ENCODE assay signal across 19 mouse cellular contexts in the genomic region with DNA sequence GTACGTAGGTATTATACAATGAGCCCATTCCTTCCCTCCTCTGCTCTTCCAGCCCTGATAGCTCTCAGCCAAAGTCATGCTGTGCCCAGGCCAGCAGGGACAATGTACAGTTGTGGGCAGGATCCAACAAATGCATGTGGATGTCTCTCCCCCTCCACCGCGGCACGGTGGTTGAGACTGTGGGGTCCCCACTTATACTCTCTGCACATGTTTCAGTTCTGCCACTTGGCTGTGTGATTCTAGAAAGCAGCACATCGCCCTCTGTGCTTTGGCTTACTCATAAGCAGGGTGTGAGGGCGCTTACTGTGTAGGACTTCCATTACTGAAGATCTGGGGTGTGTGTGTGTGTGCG. TPM values are rescaled to one million over a fixed set of nuclear protein-coding genes. Genes with fewer than 3 reads are reported as not detected.
DNase-seq lines count a peak whose midpoint lies in the region; ATAC-seq and TF ChIP-seq lines count a peak whose summit lies in the region.
"Had no signal": no experiment of that assay in that cellular context is flagged by ENCODE, and none has a peak within 500 bp of the region (broad histone marks: within the 10 kb centered on the region; RNA-seq: fewer than 3 reads in every experiment).

No protein-coding gene starts in this region.

- H3K4me1 ChIP-seq in forebrain, embryonic 13.5 days = peaks cover 15% of the 10 kb centered on the region; the same call in 1 of the 2 replicates
- peaks cover 13% of the 10 kb centered on the region; the same call in 1 of the 2 replicates for H3K4me1 ChIP-seq in forebrain, embryonic 12.5 days
- H3K4me1 ChIP-seq in midbrain, embryonic 10.5 days = peaks cover 13% of the 10 kb centered on the region
- H3K4me1 ChIP-seq in midbrain, embryonic 14.5 days (ENCODE audit: control insufficient read depth, insufficient read depth, low read length) = 0 out of 2 replicates have a peak, but pooled peaks cover under 1% of the 10 kb centered on the region
- H3K4me1 ChIP-seq in forebrain, postnatal 0 days (ENCODE audit: insufficient read depth) = peaks cover 2% of the 10 kb centered on the region
- H3K4me1 ChIP-seq in midbrain, postnatal 0 days (ENCODE audit: insufficient read depth, low read length) = no peaks in the 10 kb centered on the region

- H3K27ac ChIP-seq in forebrain, embryonic 13.5 days = no peak overlapping the region
- no peak overlapping the region for H3K27ac ChIP-seq in forebrain, embryonic 12.5 days
- no peak overlapping the region for H3K27ac ChIP-seq in midbrain, embryonic 10.5 days (replicated peaks)
- no peak overlapping the region for H3K27ac ChIP-seq in midbrain, embryonic 14.5 days (replicated peaks; ENCODE audit: low read depth, low read length)
- H3K27ac ChIP-seq in forebrain, postnatal 0 days (ENCODE audit: low read depth, low read length) = 0 out of 2 replicates have a peak overlapping the region, but pooled peaks have one; percentile 1
- H3K27ac ChIP-seq in midbrain, postnatal 0 days (ENCODE audit: low read depth, low read length) = no peak overlapping the region
- H3K27ac ChIP-seq: liver, embryonic 13.5 days; neural tube, embryonic 13.5 days had no signal

- H3K4me2 ChIP-seq in forebrain, embryonic 13.5 days = no peak overlapping the region
- H3K4me2 ChIP-seq in forebrain, embryonic 12.5 days = no peak overlapping the region
- H3K4me2 ChIP-seq in midbrain, embryonic 14.5 days (ENCODE audit: low read length) = no peak overlapping the region
- H3K4me2 ChIP-seq in forebrain, postnatal 0 days (ENCODE audit: low read depth) = no peak overlapping the region
- no peak overlapping the region for H3K4me2 ChIP-seq in midbrain, postnatal 0 days (ENCODE audit: low read depth, low read length, poor library complexity, severe bottlenecking)
- H3K4me2 ChIP-seq: heart, embryonic 12.5 days; liver, embryonic 13.5 days; neural tube, embryonic 13.5 days had no signal

- no peak overlapping the region for H3K4me3 ChIP-seq in forebrain, embryonic 13.5 days
- no peak overlapping the region for H3K4me3 ChIP-seq in forebrain, embryonic 12.5 days (replicated peaks)
- H3K4me3 ChIP-seq in midbrain, embryonic 10.5 days = no peak overlapping the region
- no peak overlapping the region for H3K4me3 ChIP-seq in midbrain, embryonic 14.5 days (replicated peaks; ENCODE audit: low read depth, low read length)
- H3K4me3 ChIP-seq in forebrain, postnatal 0 days (ENCODE audit: low read depth, low read length) = no peak overlapping the region
- no peak overlapping the region for H3K4me3 ChIP-seq in midbrain, postnatal 0 days (ENCODE audit: low read depth, low read length)
- H3K4me3 ChIP-seq: heart, embryonic 12.5 days; liver, embryonic 13.5 days; neural tube, embryonic 13.5 days had no signal

- peak; percentile 28; the same call in 1 of the 2 replicates for ATAC-seq in forebrain, embryonic 13.5 days
- no peak for ATAC-seq in forebrain, embryonic 12.5 days (ENCODE audit: low FRiP score)
- ATAC-seq in midbrain, embryonic 14.5 days (ENCODE audit: low FRiP score, low TSS enrichment) = no peak
- peak; percentile 67 for ATAC-seq in forebrain, postnatal 0 days
- peak; percentile 20; the same call in 1 of the 2 replicates for ATAC-seq in midbrain, postnatal 0 days (ENCODE audit: low FRiP score)
- ATAC-seq: intestine, embryonic 16.5 days had no signal

- H3K36me3 ChIP-seq in forebrain, embryonic 13.5 days (ENCODE audit: poor library complexity, severe bottlenecking) = no peaks in the 10 kb centered on the region
- no peaks in the 10 kb centered on the region for H3K36me3 ChIP-seq in forebrain, embryonic 12.5 days (replicated peaks)
- H3K36me3 ChIP-seq in midbrain, embryonic 10.5 days = no peaks in the 10 kb centered on the region
- H3K36me3 ChIP-seq in midbrain, embryonic 14.5 days (ENCODE audit: control insufficient read depth, insufficient read depth, low read length) = no peaks in the 10 kb centered on the region
- H3K36me3 ChIP-seq in forebrain, postnatal 0 days (ENCODE audit: insufficient read depth) = no peaks in the 10 kb centered on the region
- H3K36me3 ChIP-seq in midbrain, postnatal 0 days (ENCODE audit: insufficient read depth, low read length) = no peaks in the 10 kb centered on the region
- H3K36me3 ChIP-seq: heart, embryonic 12.5 days; liver, embryonic 13.5 days; neural tube, embryonic 13.5 days had no signal

- DNase-seq in midbrain, embryonic 10.5 days (ENCODE audit: low spot score) = peak; percentile 8
- no peak for DNase-seq in midbrain, embryonic 14.5 days
- no peak for DNase-seq in forebrain, postnatal 0 days
- peak; percentile 30 for DNase-seq in midbrain, postnatal 0 days (ENCODE audit: low spot score)
- DNase-seq in kidney, adult 11 months = no peak
- DNase-seq: adrenal gland, adult 8-10 months; liver, embryonic 13.5 days had no signal

- 68% methylated on average over 7 of the region's 7 CpGs for WGBS in forebrain, embryonic 13.5 days
- WGBS in forebrain, embryonic 12.5 days = 87% methylated on average over 7 of the region's 7 CpGs
- 92% methylated on average over 7 of the region's 7 CpGs for WGBS in midbrain, embryonic 10.5 days
- 80% methylated on average over 7 of the region's 7 CpGs for WGBS in midbrain, embryonic 14.5 days
- 62% methylated on average over 7 of the region's 7 CpGs for WGBS in forebrain, postnatal 0 days
- WGBS in midbrain, postnatal 0 days = 71% methylated on average over 7 of the region's 7 CpGs

- TF ChIP-seq CTCF in forebrain, postnatal 0 days (IDR thresholded peaks at IDR 0.05; ENCODE audit: low read depth) = peak; percentile 11; the same call in 1 of the 2 replicates
- TF ChIP-seq CTCF in midbrain, postnatal 0 days (IDR thresholded peaks at IDR 0.05) = no peak

- no peaks in the 10 kb centered on the region for H3K27me3 ChIP-seq in forebrain, embryonic 13.5 days
- H3K27me3 ChIP-seq in forebrain, embryonic 12.5 days = 0 out of 2 replicates have a peak, but pooled peaks cover 4% of the 10 kb centered on the region
- H3K27me3 ChIP-seq in midbrain, embryonic 10.5 days (ENCODE audit: low read depth, poor library complexity, severe bottlenecking) = no peaks in the 10 kb centered on the region
- H3K27me3 ChIP-seq in midbrain, embryonic 14.5 days (ENCODE audit: control insufficient read depth, insufficient read depth, low read length) = no peaks in the 10 kb centered on the region; the same call in 1 of the 2 replicates
- no peaks in the 10 kb centered on the region for H3K27me3 ChIP-seq in forebrain, postnatal 0 days (ENCODE audit: insufficient read depth, low read length)
- no peaks in the 10 kb centered on the region for H3K27me3 ChIP-seq in midbrain, postnatal 0 days (ENCODE audit: insufficient read depth, low read length)
- H3K27me3 ChIP-seq: heart, embryonic 12.5 days; neural tube, embryonic 13.5 days had no signal

- no peak overlapping the region for H3K9ac ChIP-seq in forebrain, embryonic 13.5 days
- H3K9ac ChIP-seq in forebrain, embryonic 12.5 days = no peak overlapping the region
- H3K9ac ChIP-seq in midbrain, embryonic 14.5 days (replicated peaks; ENCODE audit: low read length) = no peak overlapping the region
- H3K9ac ChIP-seq in forebrain, postnatal 0 days = no peak overlapping the region
- H3K9ac ChIP-seq in midbrain, postnatal 0 days (replicated peaks; ENCODE audit: low read length, poor library complexity, severe bottlenecking) = no peak overlapping the region
- H3K9ac ChIP-seq: heart, embryonic 12.5 days; liver, embryonic 13.5 days; neural tube, embryonic 13.5 days had no signal

- no peaks in the 10 kb centered on the region for H3K9me3 ChIP-seq in forebrain, embryonic 13.5 days (replicated peaks)
- no peaks in the 10 kb centered on the region for H3K9me3 ChIP-seq in forebrain, embryonic 12.5 days
- H3K9me3 ChIP-seq in midbrain, embryonic 10.5 days (replicated peaks) = no peaks in the 10 kb centered on the region
- H3K9me3 ChIP-seq in midbrain, embryonic 14.5 days (ENCODE audit: control insufficient read depth, low read length) = no peaks in the 10 kb centered on the region
- H3K9me3 ChIP-seq in forebrain, postnatal 0 days (ENCODE audit: low read length) = no peaks in the 10 kb centered on the region
- no peaks in the 10 kb centered on the region for H3K9me3 ChIP-seq in midbrain, postnatal 0 days (ENCODE audit: low read length)
- H3K9me3 ChIP-seq: heart, embryonic 12.5 days; liver, embryonic 13.5 days; neural tube, embryonic 13.5 days had no signal

RNA-seq across cellular contexts. Expression of a gene that starts 9.2 kb away (rescaled TPM):
- polyA plus RNA-seq in forebrain, embryonic 13.5 days (2015; fragmentation: Nextera tagmentation; extraction: Ambion mirVana) = 0.31 TPM in 1 of 2 replicates, not detected in the other
- 0.10 and 0.17 TPM in 2 replicates for polyA plus RNA-seq in forebrain, embryonic 12.5 days (2016; fragmentation: Nextera tagmentation; extraction: Ambion mirVana)
- 0.14 TPM in 1 of 2 replicates, not detected in the other for polyA plus RNA-seq in midbrain, embryonic 10.5 days (2016; fragmentation: Nextera tagmentation; extraction: Ambion mirVana)
- polyA plus RNA-seq in midbrain, embryonic 14.5 days (2014; fragmentation: Nextera tagmentation; extraction: Ambion mirVana) = not detected in 2 replicates
- total RNA-seq in forebrain, postnatal 0 days (2014; rRNA removed) = 0.62 and 1.1 TPM in 2 replicates
- 0.30 and 1.1 TPM in 2 replicates for polyA plus RNA-seq in forebrain, postnatal 0 days (2015; fragmentation: Nextera tagmentation; extraction: Ambion mirVana)
- total RNA-seq in midbrain, postnatal 0 days (2014; rRNA removed) = 0.42 and 0.71 TPM in 2 replicates
- polyA plus RNA-seq in midbrain, postnatal 0 days (2015; fragmentation: Nextera tagmentation; extraction: Ambion mirVana) = 0.57 and 0.59 TPM in 2 replicates
- total RNA-seq: megakaryocyte progenitor cell, adult 5-6 weeks had no signal
- polyA plus RNA-seq: intestine, embryonic 16.5 days had no signal

RNA-seq across cellular contexts. Expression of a gene that starts 11.2 kb away (rescaled TPM):
- polyA plus RNA-seq in forebrain, embryonic 13.5 days (2015; fragmentation: Nextera tagmentation; extraction: Ambion mirVana) = not detected in 2 replicates
- polyA plus RNA-seq in forebrain, embryonic 12.5 days (2016; fragmentation: Nextera tagmentation; extraction: Ambion mirVana) = not detected in 2 replicates
- polyA plus RNA-seq in midbrain, embryonic 10.5 days (2016; fragmentation: Nextera tagmentation; extraction: Ambion mirVana) = not detected in 2 replicates
- not detected in 2 replicates for polyA plus RNA-seq in midbrain, embryonic 14.5 days (2014; fragmentation: Nextera tagmentation; extraction: Ambion mirVana)
- total RNA-seq in forebrain, postnatal 0 days (2014; rRNA removed) = 0.46 TPM in 1 of 2 replicates, not detected in the other
- polyA plus RNA-seq in forebrain, postnatal 0 days (2015; fragmentation: Nextera tagmentation; extraction: Ambion mirVana) = 0.36 and 0.90 TPM in 2 replicates
- 3.0 TPM in 1 of 2 replicates, not detected in the other for total RNA-seq in midbrain, postnatal 0 days (2014; rRNA removed)
- polyA plus RNA-seq in midbrain, postnatal 0 days (2015; fragmentation: Nextera tagmentation; extraction: Ambion mirVana) = 0.30 TPM in 1 of 2 replicates, not detected in the other
- total RNA-seq: adrenal gland, adult 8-10 months; heart, postnatal 25 days; layer of hippocampus, adult 18-20 months; layer of hippocampus, postnatal 36 days; megakaryocyte progenitor cell, adult 5-6 weeks had no signal
- polyA plus RNA-seq: gonadal fat pad, adult 2 months; heart, embryonic 12.5 days; intestine, embryonic 16.5 days; kidney, embryonic 16.5 days; liver, embryonic 13.5 days; lung, embryonic 16.5 days; neural tube, embryonic 13.5 days had no signal

RNA-seq across cellular contexts. Expression of a gene that starts 53.8 kb away (rescaled TPM):
- 130 and 149 TPM in 2 replicates for polyA plus RNA-seq in forebrain, embryonic 13.5 days (2015; fragmentation: Nextera tagmentation; extraction: Ambion mirVana)
- 126 and 128 TPM in 2 replicates for polyA plus RNA-seq in forebrain, embryonic 12.5 days (2016; fragmentation: Nextera tagmentation; extraction: Ambion mirVana)
- polyA plus RNA-seq in midbrain, embryonic 10.5 days (2016; fragmentation: Nextera tagmentation; extraction: Ambion mirVana) = 149 and 156 TPM in 2 replicates
- 90.4 and 140 TPM in 2 replicates for polyA plus RNA-seq in midbrain, embryonic 14.5 days (2014; fragmentation: Nextera tagmentation; extraction: Ambion mirVana)
- 91.7 and 95.5 TPM in 2 replicates for total RNA-seq in forebrain, postnatal 0 days (2014; rRNA removed)
- polyA plus RNA-seq in forebrain, postnatal 0 days (2015; fragmentation: Nextera tagmentation; extraction: Ambion mirVana) = 156 and 175 TPM in 2 replicates
- total RNA-seq in midbrain, postnatal 0 days (2014; rRNA removed) = 110 and 119 TPM in 2 replicates
- 172 and 188 TPM in 2 replicates for polyA plus RNA-seq in midbrain, postnatal 0 days (2015; fragmentation: Nextera tagmentation; extraction: Ambion mirVana)

RNA-seq across cellular contexts. Expression of a gene that starts 55.6 kb away (rescaled TPM):
- not detected in 2 replicates for polyA plus RNA-seq in forebrain, embryonic 13.5 days (2015; fragmentation: Nextera tagmentation; extraction: Ambion mirVana)
- polyA plus RNA-seq in forebrain, embryonic 12.5 days (2016; fragmentation: Nextera tagmentation; extraction: Ambion mirVana) = not detected in 2 replicates
- not detected in 2 replicates for polyA plus RNA-seq in midbrain, embryonic 10.5 days (2016; fragmentation: Nextera tagmentation; extraction: Ambion mirVana)
- not detected in 2 replicates for polyA plus RNA-seq in midbrain, embryonic 14.5 days (2014; fragmentation: Nextera tagmentation; extraction: Ambion mirVana)
- total RNA-seq in forebrain, postnatal 0 days (2014; rRNA removed) = not detected in 2 replicates
- polyA plus RNA-seq in forebrain, postnatal 0 days (2015; fragmentation: Nextera tagmentation; extraction: Ambion mirVana) = not detected in 2 replicates
- 0.22 TPM in 1 of 2 replicates, not detected in the other for total RNA-seq in midbrain, postnatal 0 days (2014; rRNA removed)
- not detected in 2 replicates for polyA plus RNA-seq in midbrain, postnatal 0 days (2015; fragmentation: Nextera tagmentation; extraction: Ambion mirVana)
- total RNA-seq: megakaryocyte progenitor cell, adult 5-6 weeks had no signal
- polyA plus RNA-seq: liver, embryonic 13.5 days; lung, embryonic 16.5 days; neural tube, embryonic 13.5 days had no signal

Comparison
In these comparisons a context has a peak if more than half of its experiments do, and no peak if none do; other contexts are left out.
1. ATAC-seq: peak in forebrain, embryonic 13.5 days (single experiment), forebrain, postnatal 0 days (single experiment) and midbrain, postnatal 0 days (single experiment); none in forebrain, embryonic 12.5 days (single experiment) and midbrain, embryonic 14.5 days (single experiment).
2. DNase-seq: peak in midbrain, embryonic 10.5 days (single experiment) and midbrain, postnatal 0 days (single experiment); none in midbrain, embryonic 14.5 days (single experiment), forebrain, postnatal 0 days (single experiment) and kidney, adult 11 months (single experiment).